Mouse (Mus musculus) forebrain, embryonic 14.5 days (tissue): Measurements from ENCODE around the gene Tas2r135. TPM values are rescaled to one million over a fixed set of nuclear protein-coding genes. Genes with fewer than 3 reads are reported as not detected.

Experiments used
- ATAC-seq: fragments of 200-750 bp; cut with Nextera tagmentation; 2 replicates; pipeline ENCODE4 v1.8.0; 2017; ENCODE audit warnings: mild to moderate bottlenecking, moderate library complexity
- DNase-seq: peaks from one replicate; pipeline ENCODE4 v3.0.0-alpha.2; 2015; ENCODE audit warnings: low spot score
- H3K27ac ChIP-seq: fragments of 300-500 bp; sonication (generic); 2 replicates; pipeline ENCODE4 v1.5.1; 2014; ENCODE audit warnings: low read depth, mild to moderate bottlenecking, control low read depth, low read length, moderate library complexity
- H3K27me3 ChIP-seq: fragments of 300-500 bp; sonication (generic); replicated peaks from 2 replicates; pipeline ENCODE4 v1.6.1; 2014; ENCODE audit warnings: low read length, control low read depth, mixed read lengths; ENCODE audit not compliant: control insufficient read depth, insufficient read depth
- H3K36me3 ChIP-seq: fragments of 300-500 bp; sonication (generic); 2 replicates; pipeline ENCODE4 v1.6.1; 2014; ENCODE audit warnings: low read length, control low read depth; ENCODE audit not compliant: control insufficient read depth, insufficient read depth
- H3K4me1 ChIP-seq: fragments of 300-500 bp; sonication (generic); 2 replicates; pipeline ENCODE4 v1.6.1; 2014; ENCODE audit warnings: antibody characterized with exemption, low read length, control low read depth; ENCODE audit not compliant: control insufficient read depth, insufficient read depth
- H3K4me2 ChIP-seq: fragments of 300-500 bp; sonication (generic); 2 replicates; pipeline ENCODE4 v1.6.1; 2014; ENCODE audit warnings: mild to moderate bottlenecking, control low read depth, low read length
- H3K4me3 ChIP-seq: fragments of 300-500 bp; sonication (generic); 2 replicates; pipeline ENCODE4 v1.5.1; 2014; ENCODE audit warnings: low read depth, low read length, control low read depth
- H3K9ac ChIP-seq: fragments of 300-500 bp; sonication (generic); 2 replicates; pipeline ENCODE4 v1.6.1; 2014; ENCODE audit warnings: mild to moderate bottlenecking, low read length, control low read depth, moderate library complexity
- H3K9me3 ChIP-seq: fragments of 300-500 bp; sonication (generic); replicated peaks from 2 replicates; pipeline ENCODE4 v1.6.1; 2016; ENCODE audit warnings: low read length, control low read depth, mixed read lengths; ENCODE audit not compliant: control insufficient read depth
- WGBS: fragments of 180-500 bp; shearing (Covaris S2); extraction: QIAGEN DNeasy Blood & Tissue Kit; methylation state at CpG from one replicate; pipeline ENCODE4 v1.1.7; 2014; 5-methylcytosine and 5-hydroxymethylcytosine counted together
- polyA plus RNA-seq: library from polyadenylated mRNA; unstranded; fragments of >200 nt; fragmentation: Nextera tagmentation; extraction: Ambion mirVana; gene quantifications from 2 replicates; pipeline ENCODE4 v1.2.1, GENCODE M21; 2014

Tas2r135 gene
- polyA plus RNA-seq, 1 experiment from 2014 or later, result not detected

- no peak overlapping the region for H3K4me2 ChIP-seq
- H3K27me3 ChIP-seq, result no peaks in the 10 kb centered on the region
- H3K27ac ChIP-seq, result no peak overlapping the region
- no peak overlapping the region for H3K9ac ChIP-seq
- H3K36me3 ChIP-seq, result peaks cover 31% of the 10 kb centered on the region
- H3K4me1 ChIP-seq, result no peaks in the 10 kb centered on the region
- H3K4me3 ChIP-seq, result no peak overlapping the region
- 62% methylated on average over 1 of the region's 1 CpGs for WGBS
- DNase-seq (no peak), ATAC-seq (no peak)
- no peaks in the 10 kb centered on the region for H3K9me3 ChIP-seq
Observed at GRCm38 (mm10) chr6:42362074-42362473, 43.2 kb upstream of the Tas2r135 start.

DNA sequence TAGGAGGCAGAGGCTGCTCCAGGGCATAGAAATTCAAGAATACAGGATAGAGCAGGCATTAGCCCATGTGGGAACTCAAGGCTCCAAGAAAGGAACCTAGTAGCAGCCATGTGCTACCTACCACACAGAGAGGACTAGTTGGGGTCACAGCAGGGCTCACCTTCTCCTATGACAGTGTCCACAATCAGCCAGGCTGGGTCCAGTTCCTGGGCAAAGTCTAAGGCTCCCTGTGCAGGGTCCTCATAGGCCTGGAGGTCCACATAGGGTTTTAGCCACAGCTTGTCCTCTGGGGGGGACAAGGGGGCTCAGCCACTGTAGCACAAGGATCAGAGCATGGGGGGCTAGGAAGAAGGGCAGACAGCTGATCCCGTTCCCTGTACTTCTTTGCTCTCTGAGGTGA is 42.7 kb upstream of the Tas2r135 start:
- Histone ChIP-seq H3K4me3 (no peak overlapping the region), H3K27ac (no peak overlapping the region), H3K4me1 (no peaks in the 10 kb centered on the region), H3K9ac (no peak overlapping the region), H3K4me2 (no peak overlapping the region), H3K36me3 (peaks cover 27% of the 10 kb centered on the region), H3K27me3 (no peaks in the 10 kb centered on the region), H3K9me3 (no peaks in the 10 kb centered on the region)
- WGBS, result 76% methylated on average over 1 of the region's 1 CpGs
- ATAC-seq, result no peak
- DNase-seq, result no peak

GRCm38 (mm10) chr6:42362974-42363373 is 42.3 kb upstream of the Tas2r135 start:
- H3K4me3 ChIP-seq, result no peak overlapping the region
- no peaks in the 10 kb centered on the region for H3K27me3 ChIP-seq
- H3K27ac ChIP-seq, result no peak overlapping the region
- no peak for DNase-seq
- H3K9ac ChIP-seq, result no peak overlapping the region
- no peak overlapping the region for H3K4me2 ChIP-seq
- peaks cover 22% of the 10 kb centered on the region for H3K36me3 ChIP-seq
- no peaks in the 10 kb centered on the region for H3K4me1 ChIP-seq
- 0 out of 2 replicates have a peak, but pooled peaks have one; percentile 35 for ATAC-seq
- 45% methylated on average over 3 of the region's 3 CpGs for WGBS
- H3K9me3 ChIP-seq, result no peaks in the 10 kb centered on the region

- H3K36me3 ChIP-seq, result peaks cover 11% of the 10 kb centered on the region
- H3K27ac ChIP-seq, result no peak overlapping the region
- 93% methylated on average over 4 of the region's 4 CpGs for WGBS
- no peak overlapping the region for H3K9ac ChIP-seq
- ATAC-seq, result no peak
- no peak for DNase-seq
- no peaks in the 10 kb centered on the region for H3K4me1 ChIP-seq
- H3K4me2 ChIP-seq, result no peak overlapping the region
- H3K27me3 ChIP-seq, result no peaks in the 10 kb centered on the region
- H3K4me3 ChIP-seq, result no peak overlapping the region
- no peaks in the 10 kb centered on the region for H3K9me3 ChIP-seq
Observed at GRCm38 (mm10) chr6:42364066-42364465, 41.2 kb upstream of the Tas2r135 start.

DNA sequence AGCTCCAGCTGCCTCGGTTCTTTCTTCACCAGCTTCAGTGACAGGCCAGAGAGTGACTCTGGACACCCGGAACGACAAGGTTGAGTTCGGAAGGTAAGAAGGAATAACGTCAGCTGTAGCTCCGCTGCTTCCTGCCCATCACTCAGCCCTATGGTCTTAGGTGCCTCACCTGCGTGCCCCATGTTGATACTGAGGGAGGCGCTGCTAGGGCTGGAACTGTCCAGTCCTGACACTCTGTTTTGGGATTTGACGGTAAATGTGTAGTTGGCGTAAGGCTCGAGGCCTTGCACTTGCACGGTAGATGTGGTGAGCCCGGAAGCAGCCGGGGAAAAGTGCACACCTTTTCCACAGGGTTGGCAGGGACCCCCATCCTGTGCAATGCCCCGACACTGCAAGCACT is 40.6 kb upstream of the Tas2r135 start:
- Histone ChIP-seq H3K9ac (no peak overlapping the region), H3K4me1 (no peaks in the 10 kb centered on the region), H3K4me3 (no peak overlapping the region), H3K36me3 (peaks cover 6% of the 10 kb centered on the region; the same call in 1 of the 2 replicates), H3K27ac (no peak overlapping the region), H3K9me3 (no peaks in the 10 kb centered on the region), H3K4me2 (no peak overlapping the region), H3K27me3 (no peaks in the 10 kb centered on the region)
- DNase-seq, result no peak
- ATAC-seq, result no peak
- 90% methylated on average over 15 of the region's 15 CpGs for WGBS

DNA sequence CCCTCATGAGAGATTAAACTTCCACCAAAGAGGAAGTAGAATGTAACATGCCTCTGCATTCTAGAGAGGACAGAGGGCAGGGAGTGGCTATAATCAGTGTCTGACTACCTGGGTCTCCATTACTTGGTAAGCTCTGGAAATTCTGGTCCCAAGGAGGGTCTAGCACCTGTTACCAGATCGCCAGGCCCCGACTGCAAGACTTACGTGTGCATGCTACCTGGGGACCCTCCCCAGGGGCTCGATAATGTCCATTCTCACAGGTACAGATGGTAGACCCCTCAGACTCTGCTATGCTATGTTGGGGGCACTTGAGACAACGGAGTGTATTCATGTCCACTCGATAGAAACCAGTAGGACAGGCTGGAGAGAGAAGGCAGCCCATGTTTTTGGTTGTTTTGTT is 40.0 kb upstream of the Tas2r135 start:
- H3K4me2 ChIP-seq, result no peak overlapping the region
- ATAC-seq (no peak), DNase-seq (no peak)
- H3K4me1 ChIP-seq, result 0 out of 2 replicates have a peak, but pooled peaks cover 5% of the 10 kb centered on the region
- 0 out of 2 replicates have a peak, but pooled peaks cover 3% of the 10 kb centered on the region for H3K36me3 ChIP-seq
- H3K27me3 ChIP-seq, result no peaks in the 10 kb centered on the region
- H3K4me3 ChIP-seq, result no peak overlapping the region
- 95% methylated on average over 6 of the region's 6 CpGs for WGBS
- H3K27ac ChIP-seq, result no peak overlapping the region
- H3K9ac ChIP-seq, result no peak overlapping the region
- no peaks in the 10 kb centered on the region for H3K9me3 ChIP-seq

DNA sequence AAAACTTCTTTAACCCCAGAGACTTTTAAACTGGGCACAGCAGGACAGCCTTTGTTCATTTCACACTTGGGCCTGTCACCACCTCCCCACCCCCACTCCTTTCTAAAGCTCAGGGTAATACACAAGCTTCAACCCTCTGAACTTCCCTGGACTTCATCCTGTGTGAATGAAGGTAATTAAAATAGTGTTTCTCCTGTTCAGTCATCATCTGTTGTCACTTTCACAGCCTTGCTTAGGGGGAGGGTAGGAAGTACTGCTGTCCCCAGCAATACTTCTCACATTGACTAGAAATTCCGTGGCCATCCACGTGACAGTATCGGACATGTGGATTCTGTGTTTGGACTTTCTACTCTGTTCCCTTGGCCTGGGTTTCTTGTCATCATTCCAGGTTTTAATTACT is 35.4 kb upstream of the Tas2r135 start:
- H3K27me3 ChIP-seq, result peaks cover 4% of the 10 kb centered on the region; the same call in 1 of the 2 replicates
- no peaks in the 10 kb centered on the region for H3K36me3 ChIP-seq
- H3K4me1 ChIP-seq, result 0 out of 2 replicates have a peak, but pooled peaks cover 5% of the 10 kb centered on the region
- no peak overlapping the region for H3K27ac ChIP-seq
- no peaks in the 10 kb centered on the region for H3K9me3 ChIP-seq
- H3K4me2 ChIP-seq, result no peak overlapping the region
- peak; percentile 40; the same call in 1 of the 2 replicates for ATAC-seq
- DNase-seq, result peak; percentile 32
- H3K9ac ChIP-seq, result no peak overlapping the region
- H3K4me3 ChIP-seq, result no peak overlapping the region
- WGBS, result 1% methylated on average over 3 of the region's 3 CpGs

- H3K36me3 ChIP-seq, result no peaks in the 10 kb centered on the region
- no peaks in the 10 kb centered on the region for H3K9me3 ChIP-seq
- H3K4me3 ChIP-seq, result no peak overlapping the region
- H3K27ac ChIP-seq, result no peak overlapping the region
- ATAC-seq (no peak), DNase-seq (no peak)
- H3K4me2 ChIP-seq, result no peak overlapping the region
- H3K4me1 ChIP-seq, result 0 out of 2 replicates have a peak, but pooled peaks cover 5% of the 10 kb centered on the region
- H3K27me3 ChIP-seq, result peaks cover 4% of the 10 kb centered on the region; the same call in 1 of the 2 replicates
- WGBS, result 38% methylated on average over 4 of the region's 4 CpGs
- H3K9ac ChIP-seq, result no peak overlapping the region
Observed at GRCm38 (mm10) chr6:42370630-42371363, 34.4 kb upstream of the Tas2r135 start.

DNA sequence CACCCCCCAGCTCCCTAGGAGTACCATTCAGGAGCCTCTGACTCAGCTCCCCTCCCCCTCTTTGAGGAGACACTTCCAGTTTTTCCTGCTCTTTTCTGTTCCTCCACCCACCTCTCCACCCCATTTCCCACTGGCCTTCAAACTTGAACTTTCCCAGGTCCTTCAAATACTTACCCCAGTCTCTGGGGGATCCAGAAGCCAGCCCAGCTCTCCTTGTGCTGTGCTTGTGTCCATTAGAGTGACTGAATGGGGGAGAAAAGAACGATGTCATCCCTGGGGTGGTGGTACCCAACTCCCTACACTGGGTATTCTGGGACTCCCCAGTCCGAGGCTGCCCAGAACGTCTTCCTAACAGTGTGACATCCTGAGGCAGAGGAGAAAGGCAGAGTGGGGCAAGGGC is 33.2 kb upstream of the Tas2r135 start:
- Histone ChIP-seq H3K4me2 (no peak overlapping the region), H3K9ac (no peak overlapping the region), H3K27ac (no peak overlapping the region), H3K4me1 (0 out of 2 replicates have a peak, but pooled peaks cover 5% of the 10 kb centered on the region), H3K9me3 (no peaks in the 10 kb centered on the region), H3K4me3 (no peak overlapping the region), H3K36me3 (no peaks in the 10 kb centered on the region), H3K27me3 (peaks cover 4% of the 10 kb centered on the region; the same call in 1 of the 2 replicates)
- WGBS, result 5% methylated on average over 3 of the region's 3 CpGs
- DNase-seq (no peak), ATAC-seq (no peak)
